Mouse (Mus musculus) heart, adult 2 months (tissue): Measurements from ENCODE around the gene Evl.

Experiments
- CTCF ChIP-seq: fragments of 200-600 bp; IDR thresholded peaks from 2 replicates; pipeline ENCODE4 v1.8.1; 2022; ENCODE audit warnings: antibody characterized with exemption, mild to moderate bottlenecking, moderate library complexity
- EP300 ChIP-seq: fragments of 200-500 bp; IDR thresholded peaks from 2 replicates; pipeline ENCODE4 v1.6.1; 2011; ENCODE audit warnings: low read depth, low read length, control low read depth; ENCODE audit not compliant: insufficient read depth
- POLR2A ChIP-seq: fragments of 200-500 bp; IDR thresholded peaks from 2 replicates; pipeline ENCODE4 v1.6.1; 2011; ENCODE audit warnings: mild to moderate bottlenecking, low read depth, low read length, control low read depth; ENCODE audit not compliant: insufficient read depth

- 0 out of 2 replicates have a peak, but pooled peaks have one; percentile 10 for TF ChIP-seq CTCF
- no peak for TF ChIP-seq POLR2A
- no peak for TF ChIP-seq EP300
Observed at GRCm38 (mm10) chr12:108702185-108702584, 147.7 kb downstream of the Evl start, which contains the start of gene Degs2.
